9 mouse cellular contexts compared by ENCODE assay signal in genomic region chr5:149152063-149152773, GRCm38 (mm10). TPM values are rescaled to one million over a fixed set of nuclear protein-coding genes. Genes with fewer than 3 reads are reported as not detected.
DNase-seq lines count a peak whose midpoint lies in the region; ATAC-seq and TF ChIP-seq lines count a peak whose summit lies in the region.
"Had no signal": no experiment of that assay in that cellular context is flagged by ENCODE, and none has a peak within 500 bp of the region (broad histone marks: within the 10 kb centered on the region; RNA-seq: fewer than 3 reads in every experiment).

No protein-coding gene starts in this region.

- H3K4me1 ChIP-seq in lung, embryonic 14.5 days (ENCODE audit: insufficient read depth) = peaks cover 8% of the 10 kb centered on the region; the same call in 1 of the 2 replicates

- peak; percentile 43 for DNase-seq in gastrocnemius, adult 18-20 months (ENCODE audit: low spot score)
- DNase-seq in gastrocnemius, postnatal 36 days = no peak
- DNase-seq in cerebellum, adult 9-11 months = peak; percentile 25
- peak; percentile 6 for DNase-seq in heart, postnatal 25 days (ENCODE audit: low spot score)
- peak; percentile 97 for DNase-seq in lung, embryonic 14.5 days
- DNase-seq in testis, postnatal 10 days (ENCODE audit: low spot score) = no peak
- no peak for DNase-seq in thymus, postnatal 25 days

- WGBS in lung, embryonic 14.5 days = 30% methylated on average over 13 of the region's 13 CpGs

- peak overlapping the region; percentile 95 for H3K27ac ChIP-seq in lung, embryonic 14.5 days (ENCODE audit: low read depth)
- H3K27ac ChIP-seq: liver, embryonic 14.5 days had no signal

- H3K9ac ChIP-seq in lung, embryonic 14.5 days = peak overlapping the region; percentile 13
- H3K9ac ChIP-seq: liver, embryonic 14.5 days had no signal

- ATAC-seq in lung, embryonic 14.5 days (ENCODE audit: insufficient read depth) = peak; percentile 94
- no peak for ATAC-seq in megakaryocyte, adult 5-6 weeks (ENCODE audit: poor library complexity, severe bottlenecking)

- intact Hi-C loops in gastrocnemius, postnatal 36 days (cut with DNase I) = no loop called here
- intact Hi-C loops in heart, postnatal 25 days (cut with DNase I) = no loop called here

- peak overlapping the region; percentile 40 for H3K4me2 ChIP-seq in lung, embryonic 14.5 days

- H3K9me3 ChIP-seq in lung, embryonic 14.5 days (ENCODE audit: low read depth, low read length) = no peaks in the 10 kb centered on the region

- no peaks in the 10 kb centered on the region for H3K36me3 ChIP-seq in lung, embryonic 14.5 days (ENCODE audit: insufficient read depth)

- no peak for TF ChIP-seq CTCF in lung, embryonic 14.5 days (IDR thresholded peaks at IDR 0.05; ENCODE audit: low read depth)

- H3K27me3 ChIP-seq in lung, embryonic 14.5 days (ENCODE audit: insufficient read depth, low read length) = no peaks in the 10 kb centered on the region

- no peak overlapping the region for H3K4me3 ChIP-seq in lung, embryonic 14.5 days (ENCODE audit: low read depth, low read length)

RNA-seq across cellular contexts. Expression of gene Uspl1, which starts 31.9 kb away (rescaled TPM):
- 10 to 100 TPM; 27.4 to 30.9 TPM for total RNA-seq in gastrocnemius, adult 18-20 months (2021)
- total RNA-seq in gastrocnemius, postnatal 36 days (2021) = 10 to 100 TPM; 22.9 to 23.4 TPM
- total RNA-seq in heart, postnatal 25 days (2021) = 10 to 100 TPM; 16.2 to 17.4 TPM
- 48.7 and 49.7 TPM in 2 replicates for polyA plus RNA-seq in lung, embryonic 14.5 days (2014; fragmentation: Nextera tagmentation; extraction: Ambion mirVana)
- 22.5 and 23.7 TPM in 2 replicates for total RNA-seq in megakaryocyte, adult 5-6 weeks (2015)
- 21.9 and 23.8 TPM in 2 replicates for total RNA-seq in megakaryocyte, adult 5-6 weeks (2017)

RNA-seq across cellular contexts. Expression of gene Hmgb1, which starts 32.1 kb away (rescaled TPM):
- 100 to 1,000 TPM; 100 to 119 TPM for total RNA-seq in gastrocnemius, adult 18-20 months (2021)
- total RNA-seq in gastrocnemius, postnatal 36 days (2021) = 100 to 1,000 TPM in 1 of 2 experiments, 10 to 100 TPM in 1; 86.3 to 104 TPM
- 10 to 100 TPM; 83.8 to 97.6 TPM for total RNA-seq in heart, postnatal 25 days (2021)
- polyA plus RNA-seq in lung, embryonic 14.5 days (2014; fragmentation: Nextera tagmentation; extraction: Ambion mirVana) = 2,008 and 2,115 TPM in 2 replicates
- 803 and 833 TPM in 2 replicates for total RNA-seq in megakaryocyte, adult 5-6 weeks (2015)
- total RNA-seq in megakaryocyte, adult 5-6 weeks (2017) = 665 and 708 TPM in 2 replicates

Comparison
In these comparisons a context has a peak if more than half of its experiments do, and no peak if none do; other contexts are left out.
1. DNase-seq: peak in gastrocnemius, adult 18-20 months (single experiment), cerebellum, adult 9-11 months (single experiment), heart, postnatal 25 days (single experiment) and lung, embryonic 14.5 days (single experiment); none in gastrocnemius, postnatal 36 days (0 of 2), testis, postnatal 10 days (single experiment) and thymus, postnatal 25 days (single experiment).
2. RNA of gene Hmgb1, which starts 32.1 kb away (total RNA-seq): 665 to 833 TPM in megakaryocyte, adult 5-6 weeks; 100 to 119 TPM in gastrocnemius, adult 18-20 months, 86.3 to 104 TPM in gastrocnemius, postnatal 36 days and 83.8 to 97.6 TPM in heart, postnatal 25 days; every median in the first group is over 4 times any median in the second.